Mouse (Mus musculus) heart, postnatal 4 days (tissue): ENCODE results near the gene Rbm20. TPM values are rescaled to one million over a fixed set of nuclear protein-coding genes. Genes with fewer than 3 reads are reported as not detected.
"Not testable (repeated sequence)": the region's sequence is repeated elsewhere in the genome, so short reads cannot be mapped to it uniquely, and the experiment has no call there.

Experiments
- DNase-seq: peaks from one replicate; pipeline ENCODE4 v3.0.0; 2021
- total RNA-seq, 2 experiments: library from RNA; stranded (reverse); gene quantifications; 2 replicates each; pipeline ENCODE4 v1.2.3; 2021

Gene Rbm20
- total RNA-seq, 2 experiments from 2014 or later = 265 to 287 TPM

DNA sequence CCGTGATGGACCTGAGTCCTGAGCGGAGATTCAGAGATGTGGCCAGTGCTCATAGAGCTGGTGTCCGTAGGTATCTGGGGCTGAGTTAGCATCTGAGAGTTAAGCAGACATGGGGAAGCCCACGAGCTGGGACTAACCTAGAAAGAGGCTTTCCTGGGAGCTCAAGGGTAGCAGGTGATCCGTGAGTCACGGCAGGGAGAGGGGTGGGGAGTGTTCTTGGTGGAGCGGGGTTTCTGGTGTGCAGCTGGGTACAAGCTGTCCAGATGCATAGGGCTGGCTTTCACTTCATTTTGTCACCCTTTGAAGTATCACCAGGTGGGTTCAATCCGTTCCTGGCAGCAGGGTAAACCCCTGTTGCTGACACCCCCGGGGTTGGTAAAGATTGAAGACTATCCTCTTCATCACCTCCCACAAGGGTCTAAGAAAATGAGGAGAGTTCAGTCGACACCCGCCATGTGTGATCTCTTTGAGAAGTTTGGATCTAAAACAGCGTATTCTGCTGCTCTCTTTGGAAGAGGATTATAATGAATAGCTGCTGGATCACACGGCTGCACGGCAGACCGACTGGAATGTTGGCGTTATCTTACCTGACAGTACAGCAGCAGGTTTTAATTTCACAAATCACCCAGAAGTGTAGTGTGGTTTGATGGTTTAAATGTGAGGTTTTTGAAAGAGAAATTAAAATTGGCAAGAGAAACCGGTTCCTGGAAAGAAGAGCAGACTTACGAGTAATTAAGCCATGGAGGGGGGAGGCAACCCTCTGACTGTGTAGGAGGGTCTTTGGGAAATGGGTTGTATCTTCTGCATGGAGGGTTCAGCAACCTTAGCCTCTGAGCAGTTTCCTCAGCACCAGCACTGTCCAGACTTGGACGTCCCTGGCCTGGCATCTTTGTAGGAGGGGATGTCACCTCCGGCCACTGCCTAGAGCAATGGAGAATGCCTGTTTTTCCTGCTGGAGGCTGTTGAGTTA lies 114.9 kb downstream of the Rbm20 start:
- DNase-seq = no peak

DNA sequence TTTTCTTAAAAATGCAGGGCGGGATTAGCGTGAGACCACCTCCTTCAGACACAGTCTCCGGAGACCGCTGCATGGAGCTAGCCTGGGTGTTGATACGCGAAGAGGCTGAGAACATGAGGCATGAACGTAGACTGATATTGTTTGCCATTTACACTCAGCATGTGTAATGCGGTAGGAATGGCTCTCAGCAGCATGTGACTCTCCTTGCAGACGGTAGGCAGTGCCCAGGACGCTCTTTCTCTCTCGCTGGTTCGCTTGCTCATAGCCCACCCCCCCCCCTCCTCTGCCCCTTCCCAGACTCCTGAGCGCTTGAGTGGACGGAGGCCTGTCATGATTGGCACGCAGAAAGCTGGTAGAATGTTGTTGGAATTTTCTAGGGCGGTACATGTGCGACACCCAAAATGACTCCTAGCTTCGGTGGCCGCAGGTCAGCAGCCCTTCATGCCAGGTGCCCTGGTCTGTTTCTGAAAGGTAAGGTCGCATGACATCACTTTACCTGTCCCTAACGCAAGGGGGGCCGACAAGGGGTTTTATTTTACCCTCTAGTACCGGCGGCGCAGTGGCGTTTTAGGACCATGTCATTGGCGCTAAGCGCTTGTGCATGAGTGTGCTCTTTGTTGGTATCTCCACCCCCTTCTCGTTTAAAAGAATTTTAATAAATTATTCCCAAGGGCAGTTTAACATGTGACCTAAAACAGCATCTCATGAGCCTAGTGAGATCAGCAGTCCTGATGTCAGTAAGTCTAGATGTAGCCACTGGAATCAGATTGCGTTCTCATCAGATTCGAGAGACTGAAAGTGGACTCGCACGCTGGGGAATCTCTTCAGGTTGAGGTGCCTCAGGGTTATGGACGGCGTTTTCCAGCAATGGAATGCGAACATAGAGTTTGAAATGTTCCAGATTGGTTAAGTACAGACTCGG lies 116.1 kb downstream of the Rbm20 start:
- peak; percentile 66 for DNase-seq

DNA sequence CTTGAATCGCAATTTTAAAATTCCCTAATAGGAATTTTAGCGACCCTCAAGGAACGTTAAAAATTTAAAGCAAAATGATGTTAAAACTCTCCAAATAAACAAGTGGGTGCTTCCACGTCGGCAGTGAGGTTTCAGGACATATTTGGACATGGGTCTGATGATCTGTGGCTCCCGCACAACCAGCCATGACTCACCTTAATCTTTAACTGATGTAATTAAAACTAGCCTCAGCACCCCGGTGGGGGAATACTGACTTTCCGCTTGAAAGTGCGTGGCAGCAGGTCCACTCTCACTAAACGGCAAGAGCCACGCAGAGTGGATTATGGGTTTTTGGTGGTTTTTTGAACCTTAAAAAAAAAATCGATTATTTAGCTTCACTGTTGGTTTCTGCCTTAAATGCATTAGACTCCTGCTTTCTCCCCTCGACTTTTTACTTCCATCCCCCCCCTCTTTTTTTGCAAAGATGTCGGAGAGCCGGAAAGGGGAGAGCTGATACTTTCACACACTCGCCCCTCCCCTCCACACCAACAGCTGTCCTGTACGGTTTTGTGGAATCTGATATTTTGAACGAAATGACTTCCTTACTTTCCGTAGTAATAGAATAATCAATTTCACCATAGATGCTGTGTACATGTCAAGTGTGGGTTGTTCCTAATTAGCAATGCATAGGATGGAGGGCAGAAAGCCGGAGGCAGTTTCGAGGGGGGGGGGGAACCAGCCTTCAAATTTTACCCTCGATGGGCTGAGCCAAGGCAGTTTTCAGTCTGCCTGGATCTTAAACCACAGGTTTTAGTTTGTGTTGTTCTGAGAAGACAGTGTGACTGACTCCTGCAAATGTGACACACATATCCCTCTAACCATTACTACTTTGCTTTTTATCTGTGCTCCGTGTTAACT lies 117.1 kb downstream of the Rbm20 start:
- no peak for DNase-seq

DNA sequence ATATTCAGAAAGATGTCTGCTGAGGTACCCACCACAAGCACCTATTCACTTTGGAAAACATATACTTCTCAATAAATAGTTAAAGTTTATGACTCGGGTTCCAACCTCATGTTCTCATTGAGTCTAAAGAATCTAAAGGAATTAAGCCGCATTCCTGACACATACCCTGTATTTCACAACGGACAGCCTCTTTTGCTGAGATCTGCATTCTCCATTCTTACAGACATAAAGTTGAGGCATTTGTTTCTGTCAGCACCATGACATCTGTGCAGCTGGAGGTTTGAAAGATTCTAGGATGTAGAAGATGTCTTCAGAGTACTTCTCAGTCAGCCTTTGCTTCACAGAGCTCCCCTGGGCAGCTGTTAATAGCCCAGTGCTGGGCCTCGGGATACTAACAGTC lies 117.9 kb downstream of the Rbm20 start:
- no peak for DNase-seq

DNA sequence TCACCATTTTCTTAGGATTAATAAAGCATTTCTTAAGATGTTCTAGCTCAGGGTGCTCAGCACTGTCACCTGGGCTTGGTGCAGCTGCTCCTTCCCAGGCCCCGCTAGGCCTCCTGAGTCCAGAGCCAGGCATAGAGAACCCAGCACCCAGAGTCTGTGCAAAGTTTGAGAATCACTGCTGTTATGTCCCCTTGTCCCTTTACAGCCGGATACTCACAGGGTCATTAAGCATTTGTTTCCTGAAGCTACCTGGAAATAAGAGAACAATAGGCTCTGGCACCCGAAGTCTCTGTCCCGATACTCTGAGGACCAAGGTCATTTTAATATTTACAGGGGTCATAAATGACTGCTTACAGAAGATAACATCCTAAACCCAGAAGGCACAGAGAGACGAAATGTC lies 118.9 kb downstream of the Rbm20 start:
- no peak for DNase-seq

DNA sequence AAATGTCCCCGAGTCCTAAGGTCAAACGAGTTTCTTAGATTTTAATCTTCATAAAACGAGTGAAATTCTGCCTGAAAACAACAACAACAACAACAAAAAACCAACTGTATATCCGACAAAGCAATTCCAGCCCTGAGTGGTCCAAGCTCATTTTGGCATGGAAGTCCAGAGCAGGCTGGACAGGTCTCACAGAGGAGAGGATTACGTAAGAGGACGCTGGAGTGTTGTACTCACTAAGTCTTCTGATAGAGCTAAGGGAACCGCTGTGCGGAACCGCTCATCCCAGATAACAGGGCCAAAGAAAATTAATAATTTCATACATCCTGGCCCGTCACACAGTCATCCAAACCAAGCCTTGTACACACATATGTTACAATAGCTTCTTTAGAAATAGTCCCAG lies 120.7 kb downstream of the Rbm20 start:
- DNase-seq = no peak

DNA sequence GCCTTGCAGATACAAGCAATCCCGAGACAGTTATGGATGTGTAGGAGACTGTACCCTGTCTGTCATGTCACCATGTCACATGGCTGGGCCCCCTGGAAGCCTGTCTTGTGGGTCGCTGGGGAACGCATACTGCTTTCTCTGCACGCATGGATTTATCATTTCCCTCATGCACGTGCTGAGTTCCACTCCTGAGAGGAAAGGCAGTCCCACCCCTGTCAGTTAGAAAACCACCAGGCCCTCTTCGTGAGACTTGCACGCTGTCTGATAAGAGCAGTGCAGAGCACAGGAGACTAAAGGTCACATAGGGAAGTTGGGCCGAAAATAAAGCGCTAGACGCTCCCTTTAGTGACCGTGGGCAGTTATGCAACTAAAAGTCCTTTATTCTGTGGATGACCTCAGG lies 122.8 kb downstream of the Rbm20 start:
- no peak for DNase-seq

DNA sequence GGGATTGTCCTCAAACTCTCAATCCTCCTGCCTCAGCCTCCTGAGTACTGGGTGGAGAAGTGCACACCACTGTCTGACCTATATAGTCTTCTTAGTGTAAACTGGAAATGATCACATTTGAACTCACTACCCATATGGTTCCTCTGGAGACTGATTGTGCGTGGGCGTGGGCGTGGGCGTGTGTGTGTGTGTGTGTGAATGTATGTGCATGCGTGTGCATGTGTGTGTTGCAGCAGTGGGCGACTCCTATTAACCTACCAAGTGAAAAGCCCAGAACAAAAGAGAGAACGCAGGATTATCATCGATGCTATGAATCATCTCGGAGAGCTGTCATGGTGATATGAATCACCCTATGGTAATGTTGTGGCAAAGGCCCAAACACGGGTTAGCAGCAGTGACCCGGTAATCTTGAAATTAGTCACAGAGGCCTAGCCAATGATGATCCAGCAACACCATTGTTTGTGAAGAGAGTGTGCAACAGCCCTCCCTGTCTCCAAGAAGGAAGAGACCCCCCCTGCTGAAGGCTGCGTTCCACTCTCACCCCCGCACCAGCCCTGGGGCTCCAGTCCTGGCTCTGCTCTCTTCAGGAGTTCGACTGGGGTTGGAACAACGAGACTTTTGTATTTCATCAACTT lies 123.4 kb downstream of the Rbm20 start:
- no peak for DNase-seq

DNA sequence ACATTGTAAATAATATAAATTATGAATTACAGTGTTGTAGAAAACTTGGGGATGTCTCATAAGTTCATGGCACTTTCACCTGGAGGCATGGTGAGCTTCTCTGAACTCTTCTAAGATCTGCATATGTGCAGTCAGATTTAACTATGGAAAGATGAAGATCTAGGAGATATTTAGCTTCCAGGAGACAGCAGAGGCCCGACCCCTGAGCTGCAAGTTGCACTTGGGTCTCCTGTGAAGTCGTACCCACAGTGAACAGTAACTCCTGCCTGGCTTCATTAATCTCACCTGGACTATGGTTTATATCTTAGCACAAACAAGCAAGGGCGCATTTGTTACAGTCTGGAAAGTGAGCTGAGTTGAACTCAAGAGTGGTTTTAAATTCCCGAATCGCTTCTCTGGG lies 124.3 kb downstream of the Rbm20 start:
- DNase-seq = no peak

DNA sequence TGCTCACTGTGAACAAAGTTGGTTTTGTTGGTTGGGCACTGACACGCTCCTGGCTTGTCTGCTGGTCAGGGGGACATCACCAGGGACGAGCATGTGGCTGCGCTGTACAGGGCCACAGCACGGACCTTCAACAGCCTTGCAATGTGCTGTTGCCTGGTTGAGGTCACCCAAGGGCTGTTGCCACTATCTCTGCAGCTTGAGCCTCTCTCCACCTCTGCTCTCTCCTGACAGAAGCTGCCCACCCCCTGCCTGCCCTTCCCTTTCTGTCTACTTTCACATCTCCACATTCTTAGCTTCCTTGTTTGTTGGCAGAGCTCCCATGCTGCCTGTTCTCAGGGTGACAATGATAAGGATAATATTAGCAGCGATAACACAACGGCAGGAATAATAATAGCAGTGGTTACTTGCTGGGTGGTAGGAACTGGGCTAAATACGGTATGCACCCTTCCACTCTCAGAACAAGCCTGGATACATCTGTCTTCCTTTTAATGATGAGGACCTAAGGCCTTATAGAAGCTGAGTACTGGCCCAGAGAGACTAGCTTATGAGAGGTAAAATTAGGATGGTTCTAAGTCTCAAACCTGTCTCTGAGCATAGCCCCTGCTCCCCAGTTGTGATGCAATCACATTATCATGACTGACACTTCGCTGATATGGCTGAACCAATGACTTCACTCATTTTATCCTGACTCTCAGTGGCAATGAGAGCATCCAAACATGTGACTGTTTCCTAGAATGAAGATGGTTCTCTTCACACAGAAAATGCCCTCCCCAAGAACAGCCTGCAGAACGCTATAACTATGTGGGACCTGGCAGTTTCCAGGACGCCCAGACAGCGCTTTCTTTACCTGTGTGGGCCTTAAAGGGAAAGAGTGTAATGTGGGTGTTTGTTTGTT lies 124.9 kb downstream of the Rbm20 start:
- peak; percentile 77 for DNase-seq

DNA sequence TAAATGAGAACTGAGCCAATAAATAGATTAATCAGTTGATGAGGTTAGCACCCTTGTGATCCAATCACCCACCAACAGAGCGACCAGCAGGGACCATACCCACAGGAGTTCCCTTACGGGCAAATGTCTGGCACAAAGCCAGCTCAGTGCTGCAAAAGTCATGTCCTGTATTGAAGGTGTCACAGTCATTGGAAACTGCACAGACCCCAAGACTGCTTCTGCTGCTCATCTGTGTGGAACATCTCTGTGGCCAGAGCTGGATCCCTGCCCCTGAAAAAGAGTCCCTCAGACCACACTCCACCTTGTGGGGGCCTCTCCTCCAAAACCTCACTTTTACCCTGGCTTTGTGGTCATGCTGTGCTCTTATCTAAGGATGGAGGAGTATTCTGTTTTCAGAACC lies 126.8 kb downstream of the Rbm20 start:
- DNase-seq = peak; percentile 68

DNA sequence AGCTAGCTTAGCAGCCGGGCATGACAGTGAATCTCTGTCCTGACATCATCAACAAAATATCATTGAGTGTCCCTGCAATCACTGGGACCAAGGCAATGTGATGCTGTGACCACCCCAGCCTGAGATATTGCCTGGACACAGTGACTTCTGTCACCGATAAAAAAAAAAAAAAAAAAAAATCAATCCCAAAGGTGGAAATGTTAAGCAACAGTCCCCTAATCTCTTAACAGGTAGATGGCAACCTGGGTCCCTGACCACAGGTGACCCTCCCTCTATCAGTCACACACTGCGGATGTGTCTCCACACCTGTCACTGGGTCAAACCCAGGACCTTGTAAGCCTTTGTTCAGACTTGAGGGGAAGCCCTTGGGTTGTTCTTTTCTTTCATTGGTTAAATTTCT lies 128.0 kb downstream of the Rbm20 start:
- no peak for DNase-seq

DNA sequence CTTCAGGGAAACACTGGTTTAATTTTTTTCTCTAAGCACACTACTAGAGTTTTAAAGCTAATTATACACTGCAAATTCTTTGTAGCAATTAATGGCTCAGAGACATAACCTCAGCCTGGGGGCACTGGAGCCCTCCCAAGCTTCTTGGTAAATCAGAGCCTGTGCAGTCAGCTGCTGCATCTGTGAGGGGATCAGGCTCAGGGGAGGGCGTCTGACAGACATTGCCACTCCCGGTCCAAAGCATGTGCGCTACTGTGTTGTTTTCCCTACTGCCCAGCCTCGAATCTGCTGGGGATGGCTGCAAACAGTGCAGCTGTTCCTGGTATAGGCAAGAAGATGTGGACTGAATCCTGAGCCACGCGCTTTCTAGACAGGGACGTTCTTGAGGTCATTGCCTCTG lies 129.0 kb downstream of the Rbm20 start:
- no peak for DNase-seq

DNA sequence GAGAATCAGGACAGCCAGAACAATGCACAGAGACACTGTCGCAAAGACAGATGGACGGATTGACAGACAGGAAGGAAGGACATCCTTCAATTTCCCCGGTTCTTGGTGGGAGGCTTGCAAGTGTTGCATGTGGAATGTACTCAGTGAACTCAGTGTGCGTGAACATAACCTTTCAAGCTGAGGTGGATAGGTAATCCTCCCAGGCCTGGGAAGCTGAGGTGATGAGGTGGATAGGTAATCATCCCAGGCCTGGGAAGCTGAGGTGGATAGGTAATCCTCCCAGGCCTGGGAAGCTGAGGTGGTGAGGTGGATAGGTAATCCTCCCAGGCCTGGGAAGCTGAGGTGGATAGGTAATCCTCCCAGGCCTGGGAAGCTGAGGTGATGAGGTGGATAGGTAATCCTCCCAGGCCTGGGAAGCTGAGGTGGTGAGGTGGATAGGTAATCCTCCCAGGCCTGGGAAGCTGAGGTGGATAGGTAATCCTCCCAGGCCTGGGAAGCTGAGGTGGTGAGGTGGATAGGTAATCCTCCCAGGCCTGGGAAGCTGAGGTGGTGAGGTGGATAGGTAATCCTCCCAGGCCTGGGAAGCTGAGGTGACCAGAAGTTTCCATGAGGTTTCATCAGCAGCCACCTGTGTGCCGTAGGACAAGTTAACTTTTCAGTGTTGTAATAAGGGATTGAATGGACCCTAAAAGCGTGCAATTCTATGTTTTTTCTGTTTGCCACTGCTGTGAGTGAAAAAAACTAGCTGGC lies 129.6 kb downstream of the Rbm20 start:
- DNase-seq = not testable (repeated sequence)

DNA sequence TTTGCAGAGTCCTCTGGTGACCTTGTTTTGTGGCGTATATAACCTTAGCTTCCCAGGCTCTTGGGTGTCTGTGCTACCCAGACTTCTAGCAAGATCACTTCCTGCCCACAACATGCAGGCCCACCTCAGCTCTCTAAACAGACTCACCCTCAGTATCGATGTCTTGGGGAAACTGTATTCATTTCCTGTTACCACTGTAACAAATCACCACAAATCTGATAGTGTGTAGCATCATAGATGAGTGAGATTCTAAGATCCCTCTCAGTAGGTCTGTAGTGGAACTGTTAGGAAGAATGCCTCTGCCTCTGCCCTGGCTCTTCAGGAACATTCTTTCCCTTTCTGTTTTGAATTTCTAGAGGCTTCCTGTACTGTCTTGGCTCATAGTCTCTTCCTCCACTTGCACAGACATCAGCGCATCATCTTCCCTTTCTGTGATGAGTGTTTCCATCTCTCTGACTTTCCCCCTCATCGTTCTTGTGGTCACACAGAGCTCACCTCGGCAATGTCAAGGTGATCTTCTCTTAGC lies 130.2 kb downstream of the Rbm20 start:
- no peak for DNase-seq

DNA sequence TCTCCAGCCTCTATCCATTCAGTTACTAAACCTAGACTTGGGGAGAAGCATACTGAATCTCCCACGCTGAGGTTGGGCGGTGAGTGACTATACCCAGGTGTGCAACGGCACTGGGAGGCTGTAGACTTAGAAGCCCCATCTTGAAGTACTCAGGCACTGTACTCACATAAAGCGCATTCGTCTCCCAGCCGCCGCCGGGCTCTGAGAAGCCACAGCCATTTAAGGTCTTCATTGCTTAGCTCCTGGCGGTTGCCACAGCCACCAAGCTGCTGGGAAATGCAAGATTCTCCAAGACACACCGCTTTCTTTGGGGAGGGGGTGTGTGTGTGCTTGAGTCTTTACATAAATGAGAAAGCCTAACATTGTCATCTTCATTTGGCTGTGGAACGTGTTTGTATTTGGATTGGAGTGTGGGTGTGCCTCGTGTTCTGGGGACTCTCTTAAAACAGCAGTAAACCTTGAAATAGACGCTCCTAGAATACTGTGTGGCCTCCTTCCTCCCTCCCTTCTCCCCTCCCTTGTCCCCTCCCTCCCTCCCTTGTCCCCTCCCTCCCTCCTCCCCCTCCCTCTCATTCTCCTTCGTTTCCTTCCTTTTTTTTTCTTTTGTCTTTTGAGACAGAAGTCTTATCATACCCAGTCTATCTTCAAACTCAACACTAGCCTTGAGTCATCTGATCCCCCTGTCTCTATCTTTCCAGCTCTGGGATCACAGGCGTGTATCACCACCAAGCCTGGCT lies 131.1 kb downstream of the Rbm20 start:
- no peak for DNase-seq

DNA sequence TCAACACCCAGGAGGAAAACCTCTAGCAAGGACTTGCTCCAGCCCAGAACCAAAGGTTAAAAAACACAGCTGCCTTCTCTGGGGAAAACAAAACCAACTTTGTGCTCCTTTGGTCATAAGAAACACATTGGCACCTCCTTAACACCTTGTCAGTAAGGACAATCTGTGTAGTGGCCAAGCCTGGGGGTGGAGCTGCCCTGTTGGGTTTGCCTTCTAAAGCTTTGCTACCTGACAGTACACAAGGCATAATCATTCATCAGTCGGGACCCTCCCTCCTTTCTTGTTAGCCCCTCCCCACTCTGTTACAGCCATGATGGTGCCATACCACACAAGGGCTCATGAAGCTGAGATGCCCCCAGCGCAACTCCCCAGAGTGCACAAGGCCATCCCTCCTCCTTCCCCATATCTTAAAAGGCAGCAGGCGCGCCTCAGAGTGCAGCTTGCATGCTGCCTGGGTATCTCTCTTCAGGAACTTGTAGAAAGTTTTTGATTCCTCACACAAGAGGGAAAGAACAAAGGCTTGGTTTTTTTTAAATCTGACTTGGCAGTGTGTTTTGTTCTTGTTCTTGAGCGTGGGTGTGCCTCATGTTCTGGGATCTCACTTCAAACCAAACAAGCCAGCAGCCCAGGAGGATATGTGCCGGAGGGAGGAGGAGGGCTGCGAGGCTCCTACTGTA lies 132.2 kb downstream of the Rbm20 start:
- DNase-seq = no peak

DNA sequence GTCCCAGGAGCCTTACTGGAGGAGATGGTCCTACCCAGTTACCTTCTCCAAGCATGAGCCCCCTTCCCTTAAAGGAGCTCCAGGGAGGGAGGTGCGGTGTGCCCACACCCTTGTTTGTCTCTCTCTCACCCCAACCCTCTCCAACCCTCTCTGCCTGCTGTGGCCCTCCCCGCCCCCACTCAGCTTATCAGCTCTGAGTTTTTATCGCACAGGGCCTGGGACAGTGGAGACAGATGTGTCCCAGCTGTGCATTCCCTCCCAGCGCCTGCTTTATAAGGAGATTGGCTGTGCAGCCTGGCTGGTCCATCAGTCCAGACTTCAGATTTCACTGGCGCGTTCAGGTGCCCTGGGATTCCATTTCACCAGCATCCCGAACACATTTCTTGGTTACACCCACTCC lies 132.9 kb downstream of the Rbm20 start:
- DNase-seq = peak; percentile 62
